Mouse (Mus musculus): ENCODE measurements at regions not wholly inside any gene's neighbourhood (a gene's known extent, or its start where the extent isn't known, plus 50 kb on each side); places are given as distances from the start of the nearest gene placed in this dataset.

- intact Hi-C loops (cut with DNase I) = no loop called here
Measured at GRCm38 (mm10) chr16:24341736-24342135, 51.6 kb upstream of the Lpp start.

DNA sequence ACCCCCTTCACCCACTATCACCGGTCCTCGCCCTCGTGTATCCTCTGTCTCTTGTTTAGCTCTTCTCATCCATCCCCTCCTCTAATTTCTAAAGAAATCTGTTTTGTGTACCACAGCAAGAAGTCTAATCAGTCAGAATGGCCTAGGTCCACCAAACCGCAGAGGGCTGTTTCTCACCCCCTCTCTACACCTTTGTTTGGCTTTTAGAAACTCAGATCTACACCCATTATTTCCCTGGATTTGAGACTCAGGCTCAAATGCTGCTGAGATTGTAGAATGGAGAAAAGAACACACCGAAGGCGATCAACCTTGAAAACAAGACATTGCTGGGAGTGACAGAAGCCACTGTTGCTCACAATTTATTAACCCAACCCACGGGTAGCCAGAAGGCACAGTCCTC is 52.7 kb upstream of the Lpp start:
- intact Hi-C loops (cut with DNase I) = no loop called here

GRCm38 (mm10) chr16:24339320-24340265 is 53.7 kb upstream of the Lpp start:
- intact Hi-C loops (cut with DNase I) = no loop called here

DNA sequence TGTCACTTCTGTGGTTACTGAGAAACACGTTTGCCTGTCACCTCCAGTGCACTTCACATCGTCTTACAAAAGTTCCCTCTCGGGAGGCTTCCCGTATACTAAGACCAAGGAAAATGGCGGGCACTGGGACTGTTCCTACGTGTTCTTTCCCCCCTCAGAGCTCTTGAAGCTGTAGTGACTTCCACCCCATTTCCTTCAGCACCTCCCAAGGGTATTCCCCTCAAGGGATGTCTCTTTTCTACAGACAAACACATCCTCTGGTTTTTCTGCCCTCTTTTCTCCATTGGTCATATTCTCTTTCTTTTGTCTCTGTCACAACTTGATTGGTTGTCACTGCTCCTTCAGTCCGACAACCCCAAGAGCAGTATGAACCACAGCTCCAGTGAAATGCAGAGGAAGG is 54.9 kb upstream of the Lpp start:
- intact Hi-C loops (cut with DNase I) = no loop called here

- intact Hi-C loops (cut with DNase I) = no loop called here
Measured at GRCm38 (mm10) chr16:24334389-24334788, 58.9 kb upstream of the Lpp start.

DNA sequence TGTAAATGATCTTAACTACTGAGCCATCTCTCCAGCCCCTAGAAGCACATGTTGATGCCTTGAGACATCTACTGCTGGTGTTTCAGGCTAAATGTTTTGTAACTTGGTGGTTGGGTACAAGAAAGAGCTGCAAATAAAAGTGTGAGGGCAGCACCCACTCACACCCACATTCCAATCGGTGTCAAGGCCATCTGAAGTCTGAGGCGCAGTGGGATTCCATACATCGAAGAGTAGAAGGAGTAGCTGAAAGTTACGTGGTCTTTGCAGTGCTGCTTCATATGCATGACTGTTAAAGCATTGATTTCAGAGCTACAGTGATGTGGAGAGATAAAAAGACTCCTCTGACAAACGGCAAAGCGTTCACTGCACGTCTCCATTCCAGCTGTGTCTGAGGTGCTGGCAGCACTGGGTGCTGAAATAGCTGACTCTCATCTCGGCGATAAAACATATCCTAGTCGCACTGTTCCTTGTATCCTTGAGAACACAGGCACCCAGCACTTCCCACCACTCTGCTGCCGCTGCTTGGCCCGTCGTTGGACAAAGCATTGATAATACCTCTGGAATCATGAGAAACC is 61.8 kb upstream of the Lpp start:
- intact Hi-C loops (cut with DNase I) = no loop called here

GRCm38 (mm10) chr16:24326571-24326970 is 66.7 kb upstream of the Lpp start:
- intact Hi-C loops (cut with DNase I) = no loop called here

DNA sequence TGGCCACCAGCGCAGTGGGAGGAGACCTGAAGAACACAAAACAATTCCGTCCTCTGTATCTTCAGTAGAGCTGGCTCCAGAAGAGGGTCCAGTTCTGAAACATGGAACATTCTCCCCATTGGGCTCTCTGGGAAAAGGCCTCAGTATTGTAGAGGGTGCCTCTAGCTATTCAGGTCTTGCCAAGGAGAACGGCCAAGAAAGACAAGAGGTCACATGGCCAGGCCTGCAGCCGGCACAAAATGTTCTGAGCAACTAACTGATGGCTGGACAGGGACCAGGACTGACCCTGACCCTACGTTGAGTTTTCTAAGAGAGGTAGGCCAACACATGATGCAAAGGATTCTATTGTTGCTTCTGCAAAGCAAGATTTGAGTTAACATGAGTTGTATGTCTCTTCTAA is 67.3 kb upstream of the Lpp start:
- intact Hi-C loops (cut with DNase I) = no loop called here

DNA sequence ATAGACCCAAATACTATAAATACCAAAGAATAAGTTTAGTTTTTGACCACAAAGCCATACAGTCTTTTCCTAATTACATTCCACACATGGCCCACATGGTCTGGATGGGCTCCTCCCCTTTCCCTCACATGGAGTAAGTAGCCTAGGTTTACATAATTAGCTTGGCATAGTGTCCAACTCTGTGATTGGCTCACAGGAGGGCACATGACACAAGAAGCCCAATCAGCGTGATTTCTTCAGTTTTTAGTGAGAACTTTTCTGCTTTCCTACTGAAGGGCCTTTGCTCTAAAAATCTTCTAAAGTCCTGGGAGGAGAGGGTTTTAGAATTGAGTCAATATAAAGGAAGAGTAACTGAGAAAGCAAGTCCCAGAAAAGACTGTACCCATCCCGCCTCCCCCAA is 68.4 kb upstream of the Lpp start:
- intact Hi-C loops (cut with DNase I) = no loop called here

DNA sequence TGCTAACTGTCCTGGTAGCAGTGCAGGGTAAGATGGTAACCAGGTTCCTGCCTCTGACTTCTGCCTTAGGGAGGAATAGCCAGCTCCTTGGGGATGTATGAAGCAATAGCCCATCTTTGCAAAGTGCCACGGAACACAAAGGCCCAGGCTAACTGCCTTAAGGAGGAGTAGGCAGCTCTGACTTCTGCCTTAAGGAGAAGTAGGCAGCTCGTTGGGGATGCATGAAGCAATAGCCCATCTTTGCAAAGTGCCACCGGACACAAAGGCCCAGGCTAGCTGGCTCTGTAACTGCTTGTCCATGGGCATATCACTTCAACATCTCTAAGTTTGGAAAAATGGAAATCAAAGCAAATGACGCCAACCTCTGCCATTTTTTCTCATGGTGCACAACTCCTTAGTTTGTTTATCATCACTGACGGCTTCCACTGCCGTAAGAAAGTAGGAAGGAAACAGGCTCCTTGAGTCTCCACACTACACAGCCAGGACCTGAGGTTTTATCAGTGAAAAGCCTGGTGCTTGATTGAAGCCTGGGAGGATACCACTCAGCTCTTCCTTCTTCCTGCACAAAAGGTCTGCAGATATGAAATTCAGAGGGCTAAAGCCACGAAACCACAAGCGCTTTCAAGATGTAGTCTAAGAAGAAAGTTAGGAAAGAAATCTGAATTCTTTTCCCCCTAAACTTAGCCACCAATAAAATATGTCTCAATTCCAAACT is 74.4 kb upstream of the Lpp start:
- intact Hi-C loops (cut with DNase I) = no loop called here

GRCm38 (mm10) chr16:24313544-24314326 is 79.6 kb upstream of the Lpp start:
- intact Hi-C loops (cut with DNase I) = no loop called here

- intact Hi-C loops (cut with DNase I) = no loop called here
Measured at GRCm38 (mm10) chr16:24305391-24305790, 87.9 kb upstream of the Lpp start.

GRCm38 (mm10) chr16:24296790-24297189 is 96.5 kb upstream of the Lpp start:
- intact Hi-C loops (cut with DNase I) = no loop called here

DNA sequence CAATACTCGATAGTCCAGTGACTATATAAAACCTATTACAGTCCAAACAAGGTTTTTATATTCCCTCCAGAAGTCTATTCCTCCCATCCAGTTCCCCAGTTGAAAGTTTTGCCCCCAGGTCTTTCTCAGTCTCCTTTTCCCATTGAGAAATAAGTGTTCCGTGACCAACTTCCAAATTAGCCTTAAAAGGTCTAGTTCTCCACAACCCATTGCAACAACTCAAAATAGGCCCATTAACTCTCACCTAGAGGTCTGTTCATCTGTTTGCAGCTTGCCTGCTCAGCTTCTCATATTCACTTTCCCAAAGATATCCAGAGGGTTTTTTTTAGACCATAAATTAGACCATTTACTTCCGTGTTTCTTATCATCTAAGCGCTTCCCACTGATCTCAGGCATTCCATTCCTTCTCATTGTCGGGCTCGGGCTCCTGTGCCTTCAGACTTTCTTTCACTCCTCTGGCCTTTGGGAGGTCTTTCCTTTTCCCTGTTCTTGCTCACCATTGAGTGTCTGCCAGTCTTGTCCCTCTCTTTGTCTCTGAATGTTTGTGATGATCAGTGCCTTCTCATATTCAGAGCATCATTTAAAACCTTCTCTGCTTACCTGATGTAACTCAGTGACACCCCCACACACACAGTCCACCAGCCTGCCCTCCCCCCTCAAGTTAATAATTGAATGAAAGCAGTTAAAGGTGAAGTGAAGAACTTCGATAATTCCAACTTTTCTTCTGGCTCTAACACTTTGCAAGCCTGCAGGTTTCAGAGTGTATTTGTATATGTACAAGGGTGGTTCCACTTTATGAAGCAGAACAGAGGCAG is 97.5 kb upstream of the Lpp start:
- intact Hi-C loops (cut with DNase I) = no loop called here

- intact Hi-C loops (cut with DNase I) = no loop called here
Measured at GRCm38 (mm10) chr16:24284215-24284614, 109.1 kb upstream of the Lpp start.

DNA sequence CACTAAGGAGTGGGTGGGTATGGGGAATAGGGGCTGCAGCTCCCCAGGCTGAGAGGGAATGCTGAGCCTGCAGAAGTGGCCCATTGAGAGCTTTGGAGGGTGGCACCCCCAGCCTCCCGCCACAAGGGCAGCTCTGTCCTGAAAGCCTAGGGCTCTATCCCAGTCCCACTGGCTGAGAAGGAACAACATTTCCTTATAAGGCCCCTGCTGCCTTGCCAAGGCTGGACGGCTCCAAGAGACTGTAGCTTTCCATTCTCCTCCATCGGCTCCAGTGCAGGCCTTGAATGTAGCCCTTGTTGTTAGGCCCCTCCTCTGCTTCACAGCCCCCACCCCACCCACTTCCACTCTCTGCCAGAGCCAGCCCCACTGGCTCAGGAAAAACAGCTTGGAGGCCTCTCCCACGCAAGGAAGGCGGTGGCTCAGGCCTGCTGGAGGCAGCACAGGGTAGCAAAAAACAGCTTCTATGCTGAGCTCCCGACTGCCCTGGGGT is 111.1 kb upstream of the Lpp start:
- intact Hi-C loops (cut with DNase I) = no loop called here

- intact Hi-C loops (cut with DNase I) = no loop called here
Measured at GRCm38 (mm10) chr16:24281561-24281960, 111.7 kb upstream of the Lpp start.

- intact Hi-C loops (cut with DNase I) = no loop called here
Measured at GRCm38 (mm10) chr16:24277857-24278256, 115.5 kb upstream of the Lpp start.

GRCm38 (mm10) chr16:24262701-24263100 is 130.6 kb upstream of the Lpp start:
- intact Hi-C loops (cut with DNase I) = no loop called here

GRCm38 (mm10) chr16:24259711-24260230 is 133.5 kb upstream of the Lpp start:
- intact Hi-C loops (cut with DNase I) = no loop called here

All from adrenal gland (tissue).